Mouse (Mus musculus): ENCODE data around the gene Mpv17.

Mpv17 gene

DNA sequence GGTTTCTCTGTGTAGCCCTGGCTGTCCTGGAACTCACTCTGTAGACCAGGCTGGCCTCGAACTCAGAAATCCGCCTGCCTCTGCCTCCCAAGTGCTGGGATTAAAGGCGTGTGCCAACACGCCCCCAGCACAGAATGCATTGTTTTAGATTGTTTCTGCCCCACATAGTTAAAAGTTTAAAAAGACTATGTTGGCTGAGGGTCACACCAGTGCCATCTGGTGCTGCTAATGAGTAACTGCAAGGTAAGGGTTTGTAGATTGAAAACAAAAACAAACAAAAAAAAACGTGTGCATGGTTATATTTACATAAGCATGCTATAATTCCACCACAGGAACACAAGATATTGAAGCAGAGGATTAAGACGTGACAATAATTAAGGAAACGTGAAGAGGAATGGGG lies 43.3 kb downstream of the Mpv17 start:
- CTCF ChIA-PET = interaction anchor here (0.6 kb wide), 1 partner anchor 180 kb away, joined by 4 read pairs; no protein-coding TSS in a partner anchor

DNA sequence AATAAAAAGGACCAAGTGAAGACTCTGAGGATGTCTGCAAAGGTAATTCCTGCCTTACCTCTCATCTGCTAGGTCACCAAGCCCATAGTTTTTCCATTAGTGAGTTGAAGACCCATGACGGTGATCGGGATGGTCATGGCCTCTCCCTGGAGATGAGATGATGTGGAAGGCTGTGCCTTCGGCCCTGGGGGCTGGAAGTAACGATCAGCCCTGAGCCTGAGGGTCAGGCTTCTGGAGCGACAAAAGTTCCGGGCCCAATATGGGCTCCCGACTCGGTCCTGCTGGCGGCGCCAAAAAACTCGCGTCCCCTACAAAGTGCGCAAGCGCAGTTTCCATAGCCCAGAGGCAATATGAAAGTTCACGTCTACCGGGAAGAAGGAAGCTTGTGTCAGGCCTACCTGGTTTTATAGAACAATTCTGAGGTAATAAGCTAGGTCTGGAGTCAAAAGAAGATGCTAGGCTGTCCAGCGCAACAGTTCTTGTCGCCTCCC lies 46.0 kb downstream of the Mpv17 start, which contains the start of gene Slc30a3:
Gene Slc30a3 (minus strand): TSS at position 238 of the 491 bp plus-strand sequence.
- CTCF ChIA-PET = no interaction called here

- CTCF ChIA-PET = no interaction called here
Observed at GRCm38 (mm10) chr5:31105814-31106335, 48.2 kb downstream of the Mpv17 start, which contains the start of gene Dnajc5g. Gene Dnajc5g, plus strand, starts transcription at chr5:31106285.

DNA sequence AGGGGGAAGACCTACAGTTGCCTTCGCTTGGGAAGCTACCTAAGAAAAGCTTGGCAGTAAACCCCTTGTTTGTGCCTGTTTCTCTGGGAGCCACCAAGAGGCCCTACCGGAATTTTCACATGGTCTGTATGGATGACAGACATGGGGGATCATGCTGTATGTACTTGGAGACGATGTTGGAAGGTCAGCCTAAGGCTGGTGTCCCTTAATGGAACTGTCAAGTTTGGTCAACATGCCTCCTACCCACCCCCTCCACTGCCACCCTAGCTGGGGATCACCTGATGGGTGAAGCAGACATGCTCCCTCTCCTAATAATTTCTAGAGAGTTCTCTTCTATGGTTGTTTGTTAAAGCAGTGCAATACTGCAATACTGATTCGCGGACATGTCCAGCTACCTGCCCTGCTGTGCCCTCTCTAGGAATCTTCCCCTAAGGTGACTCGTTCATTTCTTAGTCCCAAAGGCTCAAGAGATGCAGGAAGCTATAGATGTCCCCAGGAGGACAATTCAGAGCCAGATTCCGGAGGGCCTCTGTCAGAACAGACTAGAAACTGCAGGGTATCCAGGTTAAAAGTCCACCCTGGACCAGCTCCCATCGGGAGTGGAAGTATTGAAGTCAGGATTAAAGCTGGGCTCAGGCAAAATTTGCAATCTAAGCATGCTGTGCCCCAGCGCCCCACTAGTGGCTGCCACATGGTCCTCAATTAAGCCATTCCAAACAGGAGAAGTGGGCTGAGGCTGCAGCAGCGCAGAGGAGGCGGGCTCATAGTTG lies 58.2 kb downstream of the Mpv17 start:
- CTCF ChIA-PET = no interaction called here

DNA sequence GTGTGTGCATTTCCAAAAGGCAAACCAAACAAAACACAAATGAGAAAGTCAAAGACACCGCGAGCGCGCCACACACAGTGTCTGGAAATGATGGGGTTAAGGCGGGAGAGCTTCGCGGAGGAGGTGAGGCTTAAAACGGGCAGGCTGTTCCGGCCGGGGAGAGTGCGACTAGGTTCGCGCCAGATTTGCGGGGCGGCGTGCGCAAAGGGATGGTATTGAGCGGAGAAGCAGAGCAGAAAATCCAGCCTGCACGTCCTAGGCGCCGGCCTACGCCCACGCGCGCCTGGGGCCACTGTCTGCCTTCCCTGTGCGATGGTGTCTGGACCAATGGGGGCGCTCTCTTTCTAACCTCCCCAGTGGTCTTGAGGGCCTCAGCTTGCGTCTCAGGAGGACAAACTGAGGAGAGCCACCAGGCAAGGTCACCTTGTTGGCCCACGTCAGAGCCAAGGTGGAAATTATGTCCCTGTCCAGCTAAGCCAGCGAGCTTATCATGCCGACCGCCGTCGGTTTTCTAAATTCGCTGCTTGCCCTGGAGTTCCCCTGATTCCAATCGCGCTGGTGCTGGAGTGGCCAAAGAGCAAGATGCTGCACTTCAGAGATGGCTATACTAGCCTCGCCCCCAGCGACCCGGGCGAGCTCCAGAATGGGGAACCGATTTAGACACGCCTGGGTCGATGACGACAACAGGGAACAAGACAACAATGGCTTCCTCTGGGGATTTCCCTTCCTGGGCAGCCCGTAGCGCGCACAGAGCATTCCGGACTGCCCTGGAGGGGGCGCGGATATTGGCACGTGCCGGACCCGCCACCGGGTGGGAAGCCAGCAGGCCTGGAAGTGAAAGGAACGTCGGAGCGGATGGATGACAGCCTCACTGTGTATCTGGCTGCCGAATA lies 59.0 kb downstream of the Mpv17 start:
- CTCF ChIA-PET = interaction anchor here (0.6 kb wide), 1 partner anchor 11 kb away, joined by 4 read pairs; no protein-coding TSS in a partner anchor

DNA sequence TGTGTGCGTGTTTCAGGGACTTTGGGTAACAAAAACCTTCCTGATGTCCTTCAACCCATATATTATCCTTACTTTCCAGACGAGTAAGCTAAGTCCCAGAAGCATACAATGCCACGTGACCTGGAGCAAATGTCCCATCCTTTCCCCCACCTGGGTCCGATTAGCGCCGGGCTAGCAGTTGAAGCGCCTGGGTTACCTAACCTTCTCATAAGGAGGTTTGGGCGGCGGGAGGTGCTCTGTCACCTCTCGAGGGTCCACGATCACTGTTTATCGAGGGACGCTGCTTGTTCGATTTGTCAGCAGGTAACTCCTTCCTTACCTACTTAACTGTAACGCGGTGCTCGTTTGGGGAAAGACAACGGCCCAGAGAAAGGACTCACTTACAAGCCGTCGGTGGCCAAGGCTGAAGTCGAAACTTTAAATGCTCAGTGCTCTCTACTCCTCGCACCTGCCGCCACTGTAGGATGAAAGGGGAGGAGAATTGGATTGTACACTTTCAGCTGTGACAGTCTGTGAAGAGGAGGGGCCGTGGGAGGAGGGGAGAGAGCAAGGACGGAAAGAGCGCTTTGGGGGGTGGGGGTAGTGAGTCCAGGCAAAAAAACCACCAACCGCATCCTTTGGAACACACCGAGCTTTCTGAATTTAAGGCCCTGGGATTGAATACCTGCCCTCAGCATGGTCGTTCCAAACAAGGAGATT lies 59.8 kb downstream of the Mpv17 start:
- CTCF ChIA-PET = interaction anchor here (0.6 kb wide), 2 partner anchors 10 to 204 kb away, joined by 3 to 4 read pairs; no protein-coding TSS in a partner anchor

DNA sequence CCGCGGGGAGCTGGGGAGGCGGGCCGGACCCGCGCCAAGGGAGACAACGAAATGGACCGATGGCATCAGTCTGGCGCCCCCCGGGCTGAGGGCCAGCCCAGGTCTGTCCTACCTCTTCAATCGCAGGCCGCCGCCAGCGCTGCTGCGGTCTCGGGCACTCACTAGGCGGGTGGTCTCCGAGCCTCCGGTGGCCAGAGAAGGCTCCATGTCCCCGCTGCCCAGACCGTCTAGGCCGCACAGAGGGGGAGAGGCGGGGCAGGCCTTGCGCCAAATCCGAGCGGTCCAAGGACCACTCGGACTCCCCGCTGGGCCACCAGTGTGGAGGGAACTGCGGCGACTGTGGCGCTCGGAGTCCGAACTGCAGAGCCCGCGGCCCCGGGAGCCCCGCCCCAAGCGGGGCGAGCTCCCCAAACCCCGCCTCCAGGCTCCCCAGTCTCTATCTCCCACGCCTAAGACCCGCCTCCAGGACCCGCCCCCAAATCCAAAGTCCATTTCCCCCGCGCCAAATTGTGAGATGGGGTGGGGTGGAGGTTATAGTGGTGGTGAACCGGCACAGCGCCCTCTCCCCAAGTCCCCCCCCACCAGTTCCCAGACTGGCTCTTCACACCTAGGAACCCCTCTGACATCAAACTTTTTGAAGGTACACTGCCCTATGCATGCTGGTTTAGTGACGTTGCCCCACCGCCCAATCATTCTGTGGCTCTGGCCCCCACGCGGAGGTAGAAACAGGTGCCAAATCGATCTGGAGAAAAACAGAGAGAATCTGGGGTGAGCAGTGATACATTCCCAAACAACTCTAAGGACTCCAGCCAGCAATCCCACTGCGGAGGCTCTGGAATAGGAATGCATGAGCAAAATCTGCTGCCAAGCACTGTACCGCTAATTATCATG lies 60.7 kb downstream of the Mpv17 start:
- CTCF ChIA-PET = no interaction called here

- CTCF ChIA-PET = no interaction called here
Observed at GRCm38 (mm10) chr5:31092231-31092975, 61.6 kb downstream of the Mpv17 start.

Data from spleen, embryonic (tissue).